Mouse (Mus musculus): ENCODE measurements around the gene Sez6l2.

The Sez6l2 gene

GRCm38 (mm10) chr7:126961965-126962364 is 11.6 kb downstream of the Sez6l2 start:
- DNase-seq: no peak

GRCm38 (mm10) chr7:126963548-126964286 is 13.4 kb downstream of the Sez6l2 start:
- peak; percentile 40 for DNase-seq

- DNase-seq: no peak
These were observed 15.2 kb downstream of the Sez6l2 start for GRCm38 (mm10) chr7:126965568-126965967.

GRCm38 (mm10) chr7:126967361-126967760 is 17.0 kb downstream of the Sez6l2 start:
- DNase-seq: no peak

GRCm38 (mm10) chr7:126975493-126975892 is 25.1 kb downstream of the Sez6l2 start:
- no peak for DNase-seq

GRCm38 (mm10) chr7:126975893-126975949 is 25.4 kb downstream of the Sez6l2 start, which contains the start of gene Cdipt:
Gene Cdipt, plus strand, starts transcription at chr7:126975914.
- DNase-seq: no peak

GRCm38 (mm10) chr7:126975950-126976866 is 25.8 kb downstream of the Sez6l2 start, which contains the start of gene Cdiptos:
Gene Cdiptos, minus strand, starts transcription at chr7:126976098.
- peak; percentile 98 for DNase-seq

GRCm38 (mm10) chr7:126976878-126977459 is 26.6 kb downstream of the Sez6l2 start:
- peak; percentile 15 for DNase-seq

- no peak for DNase-seq
These were observed 28.5 kb downstream of the Sez6l2 start for GRCm38 (mm10) chr7:126978841-126979240.

GRCm38 (mm10) chr7:126981601-126982000 is 31.2 kb downstream of the Sez6l2 start:
- DNase-seq: no peak

- no peak for DNase-seq
These were observed 31.7 kb downstream of the Sez6l2 start for GRCm38 (mm10) chr7:126982054-126982453.

- no peak for DNase-seq
These were observed 32.8 kb downstream of the Sez6l2 start for GRCm38 (mm10) chr7:126983113-126983512.

GRCm38 (mm10) chr7:126984667-126985444 is 34.5 kb downstream of the Sez6l2 start:
- DNase-seq: no peak

GRCm38 (mm10) chr7:126986319-126986718 is 36.0 kb downstream of the Sez6l2 start:
- peak; percentile 48 for DNase-seq

- DNase-seq: no peak
These were observed 38.5 kb downstream of the Sez6l2 start for GRCm38 (mm10) chr7:126988816-126989215.

- DNase-seq: no peak
These were observed 46.1 kb downstream of the Sez6l2 start for GRCm38 (mm10) chr7:126996449-126996848.

- no peak for DNase-seq
These were observed 49.2 kb downstream of the Sez6l2 start for GRCm38 (mm10) chr7:126999568-126999967.

- no peak for DNase-seq
These were observed 53.3 kb downstream of the Sez6l2 start for GRCm38 (mm10) chr7:127003620-127004019.

- DNase-seq: no peak
These were observed 53.9 kb downstream of the Sez6l2 start for GRCm38 (mm10) chr7:127004122-127004875.

GRCm38 (mm10) chr7:127007313-127008024 is 57.1 kb downstream of the Sez6l2 start:
- no peak for DNase-seq

- peak; percentile 73 for DNase-seq
These were observed 58.1 kb downstream of the Sez6l2 start for GRCm38 (mm10) chr7:127008239-127009019.
